Mouse (Mus musculus) heart, embryonic 15.5 days (tissue): ENCODE measurements around the gene Hydin. TPM values are rescaled to one million over a fixed set of nuclear protein-coding genes. Genes with fewer than 3 reads are reported as not detected.
"Not testable (repeated sequence)": the region's sequence is repeated elsewhere in the genome, so short reads cannot be mapped to it uniquely, and the experiment has no call there.

Experiments used
- ATAC-seq: fragments of 200-750 bp; cut with Nextera tagmentation; replicated peaks from 2 replicates; pipeline ENCODE4 v1.8.0; 2017; ENCODE audit warnings: low read depth, moderate TSS enrichment; ENCODE audit not compliant: insufficient number of reproducible peaks, insufficient read depth, low FRiP score
- H3K27ac ChIP-seq: fragments of 300-500 bp; sonication (generic); 2 replicates; pipeline ENCODE4 v1.5.1; 2015; ENCODE audit warnings: mild to moderate bottlenecking, inconsistent platforms
- H3K27me3 ChIP-seq: fragments of 300-500 bp; sonication (generic); 2 replicates; pipeline ENCODE4 v1.6.1; 2015; ENCODE audit warnings: inconsistent platforms
- H3K36me3 ChIP-seq: fragments of 300-500 bp; sonication (generic); 2 replicates; pipeline ENCODE4 v1.6.1; 2015; ENCODE audit warnings: mild to moderate bottlenecking, inconsistent platforms
- H3K4me1 ChIP-seq: fragments of 300-500 bp; sonication (generic); replicated peaks from 2 replicates; pipeline ENCODE4 v1.6.1; 2015; ENCODE audit warnings: inconsistent platforms
- H3K4me2 ChIP-seq: fragments of 300-500 bp; sonication (generic); 2 replicates; pipeline ENCODE4 v1.6.1; 2015; ENCODE audit warnings: inconsistent platforms, mild to moderate bottlenecking, moderate library complexity
- H3K4me3 ChIP-seq: fragments of 300-500 bp; sonication (generic); 2 replicates; pipeline ENCODE4 v1.5.1; 2015; ENCODE audit warnings: mild to moderate bottlenecking, inconsistent platforms
- H3K9ac ChIP-seq: fragments of 300-500 bp; sonication (generic); 2 replicates; pipeline ENCODE4 v1.6.1; 2015; ENCODE audit warnings: mild to moderate bottlenecking, inconsistent platforms
- H3K9me3 ChIP-seq: fragments of 300-500 bp; sonication (generic); replicated peaks from 2 replicates; pipeline ENCODE4 v1.6.1; 2016; ENCODE audit warnings: inconsistent platforms
- WGBS: fragments of 180-500 bp; shearing (Covaris S2); methylation state at CpG from one replicate; pipeline ENCODE4 v1.1.7; 2015; ENCODE audit warnings: mixed read lengths; 5-methylcytosine and 5-hydroxymethylcytosine counted together
- polyA plus RNA-seq: library from polyadenylated mRNA; unstranded; fragments of >200 nt; fragmentation: Nextera tagmentation; extraction: Ambion mirVana; gene quantifications from 2 replicates; pipeline ENCODE4 v1.2.1, GENCODE M21; 2015

Hydin gene
- polyA plus RNA-seq, 1 experiment from 2014 or later: 0.04 TPM

- Histone ChIP-seq H3K9me3 (no peaks in the 10 kb centered on the region), H3K4me2 (no peak overlapping the region), H3K36me3 (no peaks in the 10 kb centered on the region), H3K4me1 (no peaks in the 10 kb centered on the region), H3K27me3 (no peaks in the 10 kb centered on the region), H3K9ac (no peak overlapping the region), H3K27ac (no peak overlapping the region), H3K4me3 (no peak overlapping the region)
- ATAC-seq: no peak
- 59% methylated on average over 15 of the region's 15 CpGs for WGBS
These were observed 256.2 kb downstream of the Hydin start for GRCm38 (mm10) chr8:110522985-110523384.

- no peaks in the 10 kb centered on the region for H3K9me3 ChIP-seq
- WGBS: 46% methylated on average over 15 of the region's 15 CpGs
These were observed 258.5 kb downstream of the Hydin start for GRCm38 (mm10) chr8:110525229-110525628.

GRCm38 (mm10) chr8:110530008-110530762 lies 263.4 kb downstream of the Hydin start:
- H3K9ac ChIP-seq: no peak overlapping the region
- H3K27me3 ChIP-seq: 0 out of 2 replicates have a peak, but pooled peaks cover 3% of the 10 kb centered on the region
- no peaks in the 10 kb centered on the region for H3K9me3 ChIP-seq
- H3K4me2 ChIP-seq: no peak overlapping the region
- H3K27ac ChIP-seq: no peak overlapping the region
- no peak for ATAC-seq
- no peak overlapping the region for H3K4me3 ChIP-seq
- no peaks in the 10 kb centered on the region for H3K36me3 ChIP-seq
- H3K4me1 ChIP-seq: no peaks in the 10 kb centered on the region
- WGBS: 46% methylated on average over 8 of the region's 8 CpGs

More at GRCm38 (mm10) chr8:110525229-110525628, 258.5 kb downstream of the Hydin start:
- no peak for ATAC-seq
- Histone ChIP-seq H3K9ac (no peak overlapping the region), H3K36me3 (no peaks in the 10 kb centered on the region), H3K27me3 (no peaks in the 10 kb centered on the region), H3K4me1 (no peaks in the 10 kb centered on the region), H3K4me3 (no peak overlapping the region), H3K27ac (no peak overlapping the region), H3K4me2 (no peak overlapping the region)

GRCm38 (mm10) chr8:110533781-110534180 lies 267.0 kb downstream of the Hydin start:
- ATAC-seq: no peak
- no peaks in the 10 kb centered on the region for H3K9me3 ChIP-seq
- H3K27me3 ChIP-seq: 0 out of 2 replicates have a peak, but pooled peaks cover 3% of the 10 kb centered on the region
- H3K4me2 ChIP-seq: no peak overlapping the region
- no peak overlapping the region for H3K9ac ChIP-seq
- H3K4me3 ChIP-seq: no peak overlapping the region
- WGBS: 80% methylated on average over 6 of the region's 6 CpGs
- H3K36me3 ChIP-seq: no peaks in the 10 kb centered on the region
- no peaks in the 10 kb centered on the region for H3K4me1 ChIP-seq
- H3K27ac ChIP-seq: no peak overlapping the region

- Histone ChIP-seq H3K4me1 (no peaks in the 10 kb centered on the region), H3K4me2 (no peak overlapping the region), H3K27me3 (0 out of 2 replicates have a peak, but pooled peaks cover under 1% of the 10 kb centered on the region), H3K9me3 (no peaks in the 10 kb centered on the region), H3K9ac (no peak overlapping the region), H3K4me3 (no peak overlapping the region), H3K36me3 (no peaks in the 10 kb centered on the region), H3K27ac (no peak overlapping the region)
- ATAC-seq: no peak
- WGBS: 59% methylated on average over 4 of the region's 4 CpGs
These were observed 271.1 kb downstream of the Hydin start for GRCm38 (mm10) chr8:110537849-110538248.

- H3K4me1 ChIP-seq: no peaks in the 10 kb centered on the region
- no peaks in the 10 kb centered on the region for H3K36me3 ChIP-seq
- ATAC-seq: no peak
- 70% methylated on average over 1 of the region's 1 CpGs for WGBS
- H3K4me3 ChIP-seq: no peak overlapping the region
- no peaks in the 10 kb centered on the region for H3K9me3 ChIP-seq
- no peak overlapping the region for H3K9ac ChIP-seq
- no peak overlapping the region for H3K4me2 ChIP-seq
- no peaks in the 10 kb centered on the region for H3K27me3 ChIP-seq
- H3K27ac ChIP-seq: no peak overlapping the region
These were observed 283.6 kb downstream of the Hydin start for GRCm38 (mm10) chr8:110550343-110550742.

GRCm38 (mm10) chr8:110552111-110552510 lies 285.3 kb downstream of the Hydin start:
- not testable (repeated sequence) for H3K4me3 ChIP-seq, H3K9ac ChIP-seq, ATAC-seq, H3K4me2 ChIP-seq, H3K9me3 ChIP-seq, H3K36me3 ChIP-seq, H3K27me3 ChIP-seq, H3K4me1 ChIP-seq, H3K27ac ChIP-seq

- Histone ChIP-seq H3K9ac (no peak overlapping the region), H3K36me3 (no peaks in the 10 kb centered on the region), H3K27me3 (peaks cover 8% of the 10 kb centered on the region; the same call in 1 of the 2 replicates), H3K9me3 (no peaks in the 10 kb centered on the region), H3K4me1 (no peaks in the 10 kb centered on the region), H3K27ac (no peak overlapping the region), H3K4me2 (no peak overlapping the region), H3K4me3 (no peak overlapping the region)
- WGBS: 74% methylated on average over 9 of the region's 9 CpGs
- no peak for ATAC-seq
These were observed 325.9 kb downstream of the Hydin start for GRCm38 (mm10) chr8:110592641-110593040.

- Histone ChIP-seq H3K27me3 (peaks cover 8% of the 10 kb centered on the region), H3K4me1 (no peaks in the 10 kb centered on the region), H3K9ac (no peak overlapping the region), H3K36me3 (no peaks in the 10 kb centered on the region), H3K27ac (no peak overlapping the region), H3K4me3 (no peak overlapping the region), H3K9me3 (no peaks in the 10 kb centered on the region), H3K4me2 (no peak overlapping the region)
- no peak for ATAC-seq
- 74% methylated on average over 6 of the region's 6 CpGs for WGBS
These were observed 327.4 kb downstream of the Hydin start for GRCm38 (mm10) chr8:110594164-110594563.

- Histone ChIP-seq H3K4me2 (no peak overlapping the region), H3K27ac (no peak overlapping the region), H3K9ac (no peak overlapping the region), H3K27me3 (no peaks in the 10 kb centered on the region), H3K4me1 (no peaks in the 10 kb centered on the region), H3K4me3 (no peak overlapping the region), H3K9me3 (no peaks in the 10 kb centered on the region), H3K36me3 (no peaks in the 10 kb centered on the region)
- 6% methylated on average over 1 of the region's 1 CpGs for WGBS
- ATAC-seq: no peak
These were observed 337.8 kb downstream of the Hydin start for GRCm38 (mm10) chr8:110604556-110604955.

- Histone ChIP-seq H3K9me3 (no peaks in the 10 kb centered on the region), H3K27me3 (no peaks in the 10 kb centered on the region), H3K4me3 (no peak overlapping the region), H3K36me3 (no peaks in the 10 kb centered on the region), H3K9ac (no peak overlapping the region), H3K4me2 (no peak overlapping the region), H3K4me1 (no peaks in the 10 kb centered on the region), H3K27ac (no peak overlapping the region)
- WGBS: 49% methylated on average over 6 of the region's 6 CpGs
- ATAC-seq: no peak
These were observed 338.7 kb downstream of the Hydin start for GRCm38 (mm10) chr8:110605401-110606015.

GRCm38 (mm10) chr8:110615730-110616129 lies 349.0 kb downstream of the Hydin start:
- ATAC-seq: no peak
- Histone ChIP-seq H3K9ac (no peak overlapping the region), H3K27me3 (peaks cover 22% of the 10 kb centered on the region), H3K4me3 (no peak overlapping the region), H3K4me2 (no peak overlapping the region), H3K27ac (no peak overlapping the region), H3K4me1 (peaks cover 17% of the 10 kb centered on the region), H3K36me3 (no peaks in the 10 kb centered on the region), H3K9me3 (no peaks in the 10 kb centered on the region)
- WGBS: 65% methylated on average over 3 of the region's 3 CpGs
